Mouse (Mus musculus) gastrocnemius, postnatal 10 days (tissue): ENCODE measurements at regions not wholly inside any gene's neighbourhood (a gene's known extent, or its start where the extent isn't known, plus 50 kb on each side); places are given as distances from the start of the nearest gene placed in this dataset.

Experiments used
- DNase-seq: peaks from one replicate; pipeline ENCODE4 v3.0.0; 2021; ENCODE audit warnings: mixed read lengths

- DNase-seq = no peak
These were observed 390.6 kb upstream of the Zmiz1 start for GRCm38 (mm10) chr14:25068430-25068829.

- DNase-seq = no peak
These were observed 385.8 kb upstream of the Zmiz1 start for GRCm38 (mm10) chr14:25073143-25073542.

DNA sequence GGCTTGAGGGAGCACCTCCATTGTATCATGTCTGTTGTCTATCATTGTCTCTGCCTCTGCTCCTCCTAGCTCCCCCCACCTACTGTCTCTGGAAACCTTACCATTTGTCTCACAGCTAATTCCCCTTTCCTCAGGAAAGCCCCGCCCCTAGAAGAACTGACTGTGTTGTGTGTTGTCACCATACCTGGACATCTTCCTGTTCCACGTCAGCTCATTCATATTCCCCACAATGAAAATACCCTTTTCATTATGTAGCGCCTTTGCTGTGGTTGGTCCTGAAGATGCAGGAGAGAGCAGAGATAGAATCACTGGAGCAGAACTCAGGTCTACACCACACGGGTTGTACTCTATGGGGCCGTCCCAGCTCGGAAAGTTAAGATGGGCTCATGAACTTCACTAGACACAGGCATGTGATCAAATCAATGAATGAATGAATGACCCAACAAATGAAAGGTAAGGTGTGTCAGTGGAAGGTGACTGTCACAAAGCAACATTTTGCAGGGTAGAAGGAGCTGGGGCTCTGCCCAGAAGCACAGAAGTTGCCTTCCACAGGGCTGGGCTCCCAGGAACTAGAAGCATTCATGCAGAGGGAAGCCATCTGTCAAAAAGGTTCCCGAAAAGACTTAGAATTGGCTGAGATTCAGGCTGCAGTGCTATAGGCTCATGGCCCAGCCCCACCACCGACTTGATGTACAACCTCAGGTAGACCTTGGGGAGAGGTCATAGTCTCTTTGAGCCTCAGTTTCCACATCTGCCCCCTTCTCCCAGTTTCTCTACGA lies 384.8 kb upstream of the Zmiz1 start:
- no peak for DNase-seq

- no peak for DNase-seq
These were observed 384.1 kb upstream of the Zmiz1 start for GRCm38 (mm10) chr14:25074891-25075290.

DNA sequence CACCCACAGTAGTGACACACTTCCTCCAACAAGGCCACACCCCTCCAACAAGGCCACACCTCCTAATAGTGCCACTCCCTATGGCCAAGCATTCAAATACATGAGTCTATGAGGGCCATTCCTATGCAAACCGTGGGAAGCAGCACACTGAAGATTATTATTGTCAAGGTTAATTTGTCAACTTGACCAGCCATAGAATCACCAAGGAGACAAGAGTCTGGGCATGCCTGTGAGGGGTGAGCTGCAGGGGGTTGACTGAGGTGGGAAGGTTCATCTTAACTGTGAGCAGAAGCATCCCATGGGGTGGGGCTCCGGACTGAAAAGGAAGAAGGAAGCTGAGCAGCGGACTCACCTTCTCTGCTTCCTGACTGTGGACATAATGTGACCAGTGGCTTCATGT lies 378.6 kb upstream of the Zmiz1 start:
- DNase-seq = no peak

GRCm38 (mm10) chr14:25083847-25084246 lies 375.1 kb upstream of the Zmiz1 start:
- DNase-seq = no peak

GRCm38 (mm10) chr14:25096786-25097185 lies 362.2 kb upstream of the Zmiz1 start:
- no peak for DNase-seq

- peak; percentile 18 for DNase-seq
These were observed 353.6 kb upstream of the Zmiz1 start for GRCm38 (mm10) chr14:25105391-25105790.

- DNase-seq = no peak
These were observed 352.5 kb upstream of the Zmiz1 start for GRCm38 (mm10) chr14:25106451-25106850.

- no peak for DNase-seq
These were observed 350.8 kb upstream of the Zmiz1 start for GRCm38 (mm10) chr14:25108101-25108652.

GRCm38 (mm10) chr14:25108701-25109290 lies 350.2 kb upstream of the Zmiz1 start:
- DNase-seq = no peak

GRCm38 (mm10) chr14:25109691-25110090 lies 349.3 kb upstream of the Zmiz1 start:
- DNase-seq = no peak

- no peak for DNase-seq
These were observed 346.2 kb upstream of the Zmiz1 start for GRCm38 (mm10) chr14:25112832-25113231.

DNA sequence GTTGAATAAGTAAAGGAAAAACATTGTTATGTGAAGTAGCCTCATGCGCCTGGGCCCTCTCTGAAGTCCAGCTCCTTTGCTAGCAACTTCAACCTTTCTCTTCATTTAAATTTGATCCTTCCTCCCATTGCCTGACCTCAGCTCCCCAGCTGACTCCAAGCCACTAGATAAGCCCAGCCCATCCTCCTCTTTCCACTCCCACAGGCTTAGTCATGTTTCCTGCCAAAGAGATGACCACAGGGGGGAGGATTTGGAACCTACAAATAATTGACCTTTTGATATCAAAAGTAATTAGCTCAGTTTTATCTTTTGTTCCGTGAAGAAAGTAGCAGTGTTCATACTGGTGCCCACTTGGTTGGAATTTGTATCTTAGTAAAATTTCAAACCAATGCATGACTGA lies 345.7 kb upstream of the Zmiz1 start:
- DNase-seq = no peak

DNA sequence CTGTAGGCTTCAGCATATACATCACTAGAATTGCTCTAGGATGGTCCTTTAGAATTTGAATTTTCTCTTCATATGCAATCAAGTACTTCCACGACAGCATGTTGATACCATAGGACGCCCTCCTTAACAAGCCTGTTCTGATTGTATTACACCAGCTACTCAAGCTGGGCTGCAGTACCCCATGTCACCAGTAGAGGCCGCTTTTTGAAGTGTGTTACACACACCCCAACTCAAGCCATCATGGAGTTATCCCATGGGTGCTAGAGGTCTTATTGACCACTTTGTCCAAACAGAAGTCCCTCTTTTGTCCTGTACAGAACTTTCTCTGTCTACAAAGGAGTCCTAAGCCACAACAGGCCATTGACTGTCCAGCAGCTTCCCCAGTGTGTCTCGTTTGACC lies 342.6 kb upstream of the Zmiz1 start:
- peak; percentile 86 for DNase-seq

GRCm38 (mm10) chr14:25119999-25120398 lies 339.0 kb upstream of the Zmiz1 start:
- DNase-seq = no peak

GRCm38 (mm10) chr14:25120506-25120905 lies 338.5 kb upstream of the Zmiz1 start:
- DNase-seq = no peak

DNA sequence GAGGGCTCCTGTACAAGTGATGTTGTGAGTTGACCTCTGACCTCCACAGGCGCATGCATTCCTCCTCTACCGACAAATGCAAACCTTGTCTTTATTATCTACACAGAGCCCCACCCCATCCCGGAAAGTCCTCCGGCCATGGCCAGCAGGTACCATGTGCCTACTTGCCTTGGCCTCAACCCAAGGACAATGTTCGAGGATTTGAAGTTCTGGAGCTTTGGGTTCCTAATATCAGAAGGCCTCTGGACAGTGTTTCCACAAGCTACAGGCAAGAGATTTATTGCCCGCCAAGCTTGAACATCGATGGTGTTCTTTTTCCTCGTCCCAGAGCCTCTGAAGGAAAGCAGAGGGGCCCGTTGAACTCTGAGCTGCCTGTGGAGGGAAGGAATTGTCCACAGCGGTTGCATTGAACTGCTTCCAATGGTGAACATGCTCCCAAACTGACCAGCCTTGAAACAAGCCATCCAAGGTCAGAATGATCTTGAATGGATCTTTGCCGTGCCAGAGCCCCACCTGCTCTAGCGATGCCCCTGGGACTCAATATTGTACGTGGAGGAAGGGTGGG lies 335.9 kb upstream of the Zmiz1 start:
- DNase-seq = no peak

GRCm38 (mm10) chr14:25123541-25124337 lies 335.2 kb upstream of the Zmiz1 start:
- DNase-seq = no peak

DNA sequence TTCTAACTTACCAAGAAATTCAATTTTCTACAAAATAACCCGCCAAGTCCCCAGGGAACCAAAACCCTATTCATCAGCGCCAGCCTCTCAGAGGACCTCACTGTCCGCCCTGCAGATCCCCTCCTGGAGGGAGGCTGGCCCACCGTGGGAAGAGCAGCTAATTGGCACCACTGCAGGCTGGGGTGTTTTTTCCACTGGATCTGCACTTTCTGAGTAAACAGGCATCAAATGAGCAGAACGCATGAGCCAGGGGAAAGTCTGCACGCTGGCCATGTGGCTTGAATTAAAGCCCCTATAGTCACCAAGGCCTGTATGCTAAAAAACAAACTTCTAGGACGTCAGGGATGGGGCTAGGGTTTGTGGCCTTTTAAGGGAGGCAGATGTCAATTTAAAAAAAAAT lies 332.4 kb upstream of the Zmiz1 start:
- DNase-seq = no peak

DNA sequence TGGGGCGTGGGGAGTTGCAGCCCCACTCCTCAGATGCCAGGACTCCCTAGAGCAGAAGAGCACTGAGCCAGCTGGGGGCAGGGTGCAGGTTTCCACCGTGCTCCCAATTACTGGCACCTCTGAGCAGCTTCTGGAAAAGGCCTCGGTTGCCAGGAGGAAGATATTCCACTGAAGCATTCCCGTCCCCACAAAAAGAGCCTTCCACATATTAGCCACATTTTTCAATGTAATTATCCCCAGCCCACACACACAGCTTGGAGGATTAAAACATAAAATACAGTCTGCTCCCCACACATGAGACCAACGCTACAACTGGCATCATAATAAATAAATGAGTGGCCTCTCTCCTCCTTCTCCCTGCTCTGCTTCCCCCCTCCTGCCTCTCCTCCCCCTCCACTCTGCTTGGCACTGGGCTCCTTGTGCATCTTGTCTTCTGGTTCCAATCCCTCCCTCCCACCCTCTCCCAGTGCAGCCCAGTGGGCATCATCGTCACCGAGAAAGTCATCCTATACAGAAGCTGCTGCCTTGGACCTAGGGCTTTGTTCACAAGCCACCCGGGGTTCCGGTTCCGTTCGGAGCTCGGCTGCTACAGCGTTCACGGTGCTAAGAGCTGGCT lies 331.3 kb upstream of the Zmiz1 start:
- DNase-seq = no peak

- DNase-seq = no peak
These were observed 330.8 kb upstream of the Zmiz1 start for GRCm38 (mm10) chr14:25128160-25128547.
